Mouse (Mus musculus) frontal cortex, postnatal 25 days (tissue): Measurements from ENCODE around the gene Adamts2.

Experiments
- DNase-seq, 2 experiments: peaks; one replicate each; pipeline ENCODE4 v3.0.0; 2022; ENCODE audit warnings: low spot score in 2 of 2

Gene Adamts2

DNA sequence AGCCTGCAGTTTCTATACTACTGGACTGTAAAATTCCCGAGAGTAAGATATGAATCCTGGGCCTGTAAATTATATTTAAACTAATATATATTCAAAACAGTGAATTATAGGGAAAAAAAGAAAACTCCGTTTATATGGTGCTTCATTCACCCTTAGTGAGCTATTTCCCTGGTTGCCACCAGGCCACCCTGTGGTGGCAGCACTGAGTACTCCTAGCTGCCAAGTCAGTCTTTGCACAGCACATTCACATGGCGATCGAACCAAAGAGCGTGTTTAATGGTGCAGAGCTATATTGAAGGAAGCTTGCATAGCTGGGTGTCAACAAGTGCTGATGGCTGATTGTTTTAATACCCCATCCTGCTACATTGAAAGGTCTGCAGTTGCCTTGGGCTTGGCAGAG lies 245.2 kb downstream of the Adamts2 start:
- DNase-seq = no peak

DNA sequence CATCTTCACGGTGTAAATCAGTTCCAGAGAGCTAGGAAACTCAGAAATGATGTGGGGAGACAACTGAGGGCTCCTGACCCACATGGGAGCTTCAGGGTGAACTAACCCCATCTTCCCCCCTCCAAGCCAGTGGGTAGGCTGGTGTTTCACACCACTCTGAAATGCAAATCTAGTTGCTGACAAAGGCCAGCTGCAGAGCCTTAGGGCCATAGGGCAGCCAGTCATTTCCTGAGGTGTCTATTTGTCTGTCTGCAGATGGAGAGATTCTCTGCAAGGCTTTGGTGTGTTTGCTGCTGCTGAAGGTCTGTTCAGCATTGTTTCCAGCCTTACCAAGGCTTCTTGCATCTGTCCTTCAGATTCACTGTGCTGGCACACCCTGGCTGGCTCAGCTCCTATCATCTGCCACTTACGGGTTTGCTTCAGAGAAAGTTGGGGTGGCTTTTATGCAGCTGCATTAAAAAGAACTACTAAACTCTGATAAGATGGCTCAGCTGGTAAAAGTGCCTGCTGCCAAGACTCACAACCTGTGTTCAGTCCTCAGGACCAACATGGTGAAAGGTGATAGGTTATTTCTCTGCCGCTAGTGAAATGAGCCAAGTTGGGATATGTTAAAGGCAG lies 246.7 kb downstream of the Adamts2 start:
- no peak for DNase-seq

GRCm38 (mm10) chr11:50849310-50849709 lies 247.4 kb downstream of the Adamts2 start:
- DNase-seq = no peak

GRCm38 (mm10) chr11:50850177-50850735 lies 248.4 kb downstream of the Adamts2 start, which contains the start of gene Grm6:
Gene Grm6, plus strand, starts transcription at chr11:50850685.
- no peak for DNase-seq

DNA sequence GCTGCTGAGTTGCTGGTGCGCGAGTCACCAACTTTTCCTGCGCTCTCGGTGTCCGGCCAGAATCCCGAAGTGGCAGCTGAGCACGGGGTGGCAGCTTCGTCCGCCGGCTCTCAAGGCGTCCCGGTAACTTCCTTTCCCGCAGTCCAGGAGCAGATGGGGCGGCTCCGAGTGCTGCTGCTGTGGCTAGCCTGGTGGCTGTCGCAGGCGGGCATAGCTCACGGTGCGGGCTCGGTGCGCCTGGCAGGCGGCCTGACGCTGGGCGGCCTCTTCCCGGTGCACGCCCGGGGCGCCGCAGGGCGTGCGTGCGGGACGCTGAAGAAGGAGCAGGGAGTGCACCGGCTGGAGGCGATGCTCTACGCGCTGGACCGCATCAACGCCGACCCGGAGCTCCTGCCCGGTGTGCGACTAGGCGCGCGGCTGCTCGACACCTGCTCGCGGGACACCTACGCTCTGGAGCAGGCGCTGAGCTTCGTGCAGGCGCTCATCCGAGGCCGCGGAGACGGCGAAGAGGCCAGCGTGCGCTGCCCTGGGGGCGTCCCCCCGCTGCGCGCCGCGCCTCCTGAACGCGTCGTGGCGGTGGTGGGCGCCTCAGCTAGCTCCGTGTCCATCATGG lies 249.2 kb downstream of the Adamts2 start:
- DNase-seq = no peak
